Mouse (Mus musculus): Measurements from ENCODE around the gene Fyb. TPM values are rescaled to one million over a fixed set of nuclear protein-coding genes. Genes with fewer than 3 reads are reported as not detected.
"Not testable (repeated sequence)": the region's sequence is repeated elsewhere in the genome, so short reads cannot be mapped to it uniquely, and the experiment has no call there.

Gene Fyb
- total RNA-seq, 2 experiments from 2014 or later: 9.3 to 13.6 TPM

- no peak for DNase-seq (ENCODE audit: low spot score in 2 of 2)
Measured at GRCm38 (mm10) chr15:6560696-6561095, 38.0 kb downstream of the Fyb start.

DNA sequence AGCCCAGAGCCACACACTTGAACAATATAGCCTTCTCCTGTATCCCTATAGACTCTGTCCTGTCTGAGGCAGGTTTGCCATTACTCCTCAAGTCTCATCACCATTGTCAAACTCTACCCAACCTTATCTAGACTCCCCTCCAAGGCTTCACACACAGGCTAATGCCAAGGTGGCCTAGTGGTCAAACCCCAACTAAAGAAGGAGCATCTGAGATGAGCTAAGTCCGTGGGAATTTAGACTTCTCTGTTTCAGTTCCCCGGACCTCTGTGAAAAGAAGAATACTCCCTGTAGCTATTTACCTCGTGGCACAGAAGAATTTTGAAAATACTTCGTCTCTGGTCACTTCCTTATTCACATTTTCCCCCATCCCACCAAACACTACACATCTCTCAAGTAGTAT is 39.5 kb downstream of the Fyb start:
- no peak for DNase-seq (ENCODE audit: low spot score in 2 of 2)

DNA sequence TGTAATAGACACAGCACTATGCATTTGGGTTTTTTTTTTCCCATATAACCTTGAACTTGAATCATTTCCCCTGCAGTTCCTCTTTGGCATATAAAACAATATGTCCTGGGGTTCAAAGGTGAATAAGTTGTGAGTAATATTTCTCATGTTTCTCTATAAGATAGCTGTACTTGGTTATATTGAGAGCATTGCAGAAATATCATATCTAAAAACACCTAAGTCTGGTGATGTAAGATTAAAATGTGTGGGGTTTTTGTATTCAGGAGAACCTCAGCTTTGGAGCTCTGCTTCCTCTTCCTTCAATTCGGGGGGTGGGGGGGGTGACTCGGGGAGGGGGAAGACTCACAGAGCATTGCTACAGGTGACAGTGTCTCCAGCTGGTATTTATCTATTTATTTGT is 40.0 kb downstream of the Fyb start:
- no peak for DNase-seq (ENCODE audit: low spot score in 2 of 2)

DNA sequence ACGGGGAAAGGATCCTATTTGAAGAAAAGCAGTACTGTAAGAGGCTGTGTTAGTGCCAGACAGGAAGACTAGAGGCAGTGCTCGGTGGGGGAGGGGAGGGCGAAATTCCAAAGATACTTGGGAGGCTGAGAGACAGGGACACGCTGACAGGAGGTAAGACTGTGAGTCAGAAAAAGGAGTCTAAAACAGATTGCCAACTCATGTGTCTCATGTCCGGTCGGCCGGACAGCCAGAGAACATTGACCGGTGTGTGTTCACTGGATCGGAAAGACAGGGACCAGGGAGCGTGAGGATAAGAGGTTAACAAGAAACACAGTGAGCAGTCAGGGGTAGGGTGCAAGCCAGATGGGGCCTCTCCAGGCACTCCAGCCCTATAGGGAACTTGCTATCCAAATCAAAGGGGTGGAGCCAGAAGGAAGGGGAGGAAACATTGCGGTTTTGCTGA is 42.3 kb downstream of the Fyb start:
- DNase-seq (ENCODE audit: low spot score in 2 of 2): peak in 1 of 2 experiments; percentile 20

DNA sequence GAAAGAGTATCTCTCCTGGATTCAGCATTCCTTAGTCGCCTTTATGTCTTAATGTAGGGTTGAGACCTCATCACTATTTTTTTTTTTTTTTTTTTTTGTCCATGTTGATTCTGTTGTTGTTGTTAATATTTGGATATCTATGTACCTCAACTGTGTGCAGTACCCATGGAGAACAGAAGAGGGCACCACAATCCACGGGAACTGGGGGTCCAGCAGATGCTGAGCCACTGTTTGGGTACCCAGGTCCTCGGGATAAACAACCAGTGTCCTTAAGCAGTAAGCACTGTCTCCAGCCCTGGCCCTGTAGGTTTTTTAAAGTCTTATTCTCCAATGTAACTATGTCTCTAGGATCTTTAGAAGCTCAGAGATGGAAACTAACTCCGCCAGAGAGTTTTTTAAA is 43.2 kb downstream of the Fyb start:
- no peak for DNase-seq (ENCODE audit: low spot score in 2 of 2)

DNA sequence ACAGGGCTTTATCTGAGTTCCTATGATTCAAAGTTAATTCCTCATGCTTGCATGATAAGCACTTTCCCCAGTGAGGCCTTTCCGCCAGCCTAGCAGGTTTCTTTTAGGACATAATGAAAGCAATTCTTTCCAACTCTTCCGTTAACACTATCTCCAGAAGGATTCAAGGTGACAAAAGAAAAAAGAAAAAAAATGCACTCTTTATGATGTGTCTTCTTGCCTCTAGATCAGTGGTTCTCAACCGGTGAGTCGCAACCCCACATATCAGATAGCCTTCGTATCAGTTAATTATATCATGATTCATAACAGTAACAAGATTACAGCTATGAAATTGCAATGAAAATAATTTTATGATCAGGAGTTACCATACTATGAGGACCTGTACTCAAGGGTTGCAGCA is 45.3 kb downstream of the Fyb start:
- DNase-seq (ENCODE audit: low spot score in 2 of 2): no peak

DNA sequence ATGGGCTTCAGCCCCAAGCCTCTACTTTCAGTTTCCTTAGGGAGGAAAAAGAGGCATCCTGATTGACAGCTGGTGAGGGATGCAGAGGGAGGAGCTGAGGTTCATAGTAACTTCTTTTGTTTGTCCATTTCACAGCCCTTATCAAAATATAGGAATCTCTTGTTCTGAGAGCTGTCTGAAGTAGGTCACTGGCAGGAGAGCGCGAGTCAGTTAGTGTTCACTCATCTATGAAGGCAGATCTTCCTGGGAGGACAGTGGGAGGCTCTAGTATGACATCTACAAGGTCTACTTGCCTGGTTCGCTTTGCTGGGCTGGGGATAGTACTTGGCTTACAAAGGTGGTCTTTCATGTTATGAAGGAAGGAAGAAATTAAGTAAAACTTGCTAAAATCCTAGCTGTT is 46.0 kb downstream of the Fyb start:
- no peak for DNase-seq (ENCODE audit: low spot score in 2 of 2)

GRCm38 (mm10) chr15:6569074-6569473 is 46.4 kb downstream of the Fyb start:
- no peak for DNase-seq (ENCODE audit: low spot score in 2 of 2)

DNA sequence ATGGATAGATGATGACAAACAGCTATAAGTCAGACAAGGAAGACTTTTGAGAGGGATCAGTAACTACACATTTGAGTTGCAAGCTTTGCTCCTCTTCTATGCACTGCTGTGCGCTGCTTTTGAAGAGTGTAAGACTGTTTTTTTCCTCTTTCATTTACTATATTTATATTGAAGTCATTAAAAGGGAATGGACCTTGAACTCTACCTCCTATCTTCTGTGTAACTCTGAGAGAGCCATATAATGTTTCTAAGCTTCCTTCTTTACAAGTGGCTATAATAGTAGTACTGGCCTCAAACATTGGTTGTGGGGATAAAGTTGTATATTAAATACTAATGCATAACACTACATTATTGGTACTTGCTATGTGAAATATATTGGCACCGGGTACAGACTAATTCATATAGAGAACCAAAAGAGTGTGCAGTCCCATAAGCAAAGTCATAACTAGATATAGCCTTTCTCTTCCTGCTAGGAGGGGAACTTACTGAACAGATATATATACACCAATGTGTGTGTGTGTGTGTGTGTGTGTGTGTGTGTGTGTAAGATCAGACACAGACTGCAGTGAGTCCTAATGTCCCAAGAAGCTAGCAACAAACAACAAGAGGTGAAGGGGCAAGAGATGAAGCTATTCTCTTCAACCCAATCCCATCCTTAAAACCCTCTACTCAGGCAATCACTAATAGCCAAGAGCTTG is 47.7 kb downstream of the Fyb start:
- no peak for DNase-seq (ENCODE audit: low spot score in 2 of 2)

DNA sequence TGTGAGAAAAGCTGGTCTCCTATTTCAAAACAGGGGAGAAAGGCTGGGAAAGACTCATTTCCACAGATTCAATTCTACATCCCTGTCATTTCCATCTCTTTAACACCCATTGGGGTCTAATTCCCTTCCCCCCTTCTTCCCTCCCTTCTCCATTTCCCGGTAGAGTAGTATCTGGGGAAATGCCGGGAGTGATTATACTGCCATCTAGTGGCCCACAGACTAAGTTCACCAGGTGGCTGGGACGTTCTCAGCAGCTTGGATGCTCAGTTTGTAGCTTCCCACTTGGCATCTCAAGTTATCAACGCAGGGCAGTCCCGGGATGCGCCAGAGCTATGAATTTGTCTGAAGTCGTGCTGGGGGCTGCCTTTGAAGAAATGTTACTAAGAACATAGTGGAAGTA is 48.2 kb downstream of the Fyb start:
- peak; percentile 67 to 76 for DNase-seq (ENCODE audit: low spot score in 2 of 2)

GRCm38 (mm10) chr15:6574283-6574960 is 51.8 kb downstream of the Fyb start:
- no peak for DNase-seq (ENCODE audit: low spot score in 2 of 2)

- no peak for DNase-seq (ENCODE audit: low spot score in 2 of 2)
Measured at GRCm38 (mm10) chr15:6577971-6578370, 55.3 kb downstream of the Fyb start.

DNA sequence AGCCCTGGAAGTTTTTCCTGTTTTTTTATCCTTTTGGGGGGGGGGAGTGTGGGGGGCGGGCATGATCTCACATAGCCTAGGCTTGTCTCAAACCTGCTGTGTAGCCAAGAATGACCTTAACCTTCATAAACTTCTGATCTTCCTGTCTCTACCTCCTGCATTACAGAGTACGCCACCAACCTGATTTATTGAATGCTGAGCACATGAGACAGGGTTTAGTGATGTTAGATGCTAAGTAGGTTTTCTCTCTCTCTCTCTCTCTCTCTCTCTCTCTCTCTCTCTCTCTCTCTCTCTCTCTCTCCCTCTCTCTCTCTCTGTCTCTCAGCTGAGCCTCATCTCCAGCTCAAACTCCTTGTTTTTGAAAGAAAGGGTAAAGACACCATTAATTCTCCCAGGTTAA is 56.0 kb downstream of the Fyb start:
- DNase-seq (ENCODE audit: low spot score in 2 of 2): no peak

DNA sequence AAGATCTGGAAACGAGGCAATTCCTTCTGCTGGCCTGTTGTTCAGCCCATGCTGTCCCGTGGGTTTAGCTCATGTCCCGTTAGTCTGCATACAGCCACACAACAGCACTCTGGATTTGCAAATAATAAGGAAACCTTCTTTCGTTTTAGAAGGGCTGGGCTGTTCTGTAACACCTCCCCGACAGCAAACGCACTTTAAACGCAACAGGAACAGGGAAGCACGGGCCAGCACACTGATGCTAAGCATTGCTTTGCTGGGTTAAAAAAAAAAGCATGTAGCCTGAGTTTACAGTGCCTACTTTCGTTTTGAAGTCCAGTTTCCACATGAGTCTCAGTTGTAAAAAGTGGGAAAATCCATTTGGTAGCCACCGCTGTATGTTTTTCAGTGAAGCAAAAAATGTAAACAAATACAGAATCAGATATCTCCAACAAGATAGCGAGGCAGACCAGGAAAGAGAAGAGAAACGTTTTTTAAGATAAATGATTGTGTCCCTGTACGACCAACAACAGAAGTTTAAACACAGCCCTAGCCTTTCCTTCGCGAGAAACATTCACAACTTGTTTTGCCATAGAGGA is 56.6 kb downstream of the Fyb start:
- no peak for DNase-seq (ENCODE audit: low spot score in 2 of 2)

- no peak for DNase-seq (ENCODE audit: low spot score in 2 of 2)
Measured at GRCm38 (mm10) chr15:6579769-6580261, 57.2 kb downstream of the Fyb start.

GRCm38 (mm10) chr15:6584645-6585044 is 62.0 kb downstream of the Fyb start:
- no peak for DNase-seq (ENCODE audit: low spot score in 2 of 2)

DNA sequence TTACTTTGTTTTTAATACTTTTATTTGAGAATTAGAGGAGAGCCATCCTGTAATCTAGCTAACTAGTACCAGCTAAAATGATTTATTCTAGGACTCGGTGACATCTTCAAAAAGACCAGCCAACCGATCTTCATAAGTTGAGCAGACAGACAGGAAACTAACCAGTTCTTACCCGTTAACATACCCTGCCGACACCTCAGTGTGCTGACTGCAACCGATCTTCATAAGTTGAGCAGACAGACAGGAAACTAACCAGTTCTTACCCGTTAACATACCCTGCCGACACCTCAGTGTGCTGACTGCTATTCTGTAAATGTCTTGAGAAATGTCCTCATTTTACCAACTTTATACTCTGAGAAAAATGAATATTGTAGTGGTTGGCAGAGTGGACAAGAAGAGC is 63.7 kb downstream of the Fyb start:
- not testable (repeated sequence) for DNase-seq (ENCODE audit: low spot score in 2 of 2)

GRCm38 (mm10) chr15:6587526-6587925 is 64.9 kb downstream of the Fyb start:
- DNase-seq (ENCODE audit: low spot score in 2 of 2): no peak

- no peak for DNase-seq (ENCODE audit: low spot score in 2 of 2)
Measured at GRCm38 (mm10) chr15:6588192-6588591, 65.5 kb downstream of the Fyb start.

DNA sequence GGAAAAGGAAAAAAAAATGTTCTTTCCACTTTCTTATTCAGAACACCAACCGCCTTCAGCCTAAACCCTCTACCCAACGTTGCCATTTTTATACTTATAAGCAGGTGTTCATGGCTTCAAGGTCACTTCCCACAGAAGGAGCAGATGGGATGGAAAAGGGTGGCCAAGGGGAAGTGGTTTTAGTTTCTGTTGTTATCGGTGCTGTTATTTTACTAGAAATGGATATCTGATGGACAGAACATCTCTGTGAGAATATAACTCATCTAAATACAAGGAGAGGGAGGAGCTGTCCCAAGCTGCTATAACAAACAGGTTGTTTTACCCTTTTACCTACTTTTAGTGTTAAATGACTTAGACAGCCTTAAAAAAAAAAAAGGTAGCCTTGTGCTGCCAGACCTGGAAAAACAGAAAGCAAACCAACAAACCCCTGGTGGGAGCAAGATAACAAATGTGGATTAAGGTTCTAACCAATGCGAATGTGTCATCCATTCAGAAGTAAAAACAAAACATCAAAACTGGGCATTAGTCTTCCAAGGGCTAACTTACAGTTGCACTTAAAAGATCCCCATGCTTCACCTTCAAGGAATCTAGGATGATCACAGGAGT is 68.3 kb downstream of the Fyb start:
- no peak for DNase-seq (ENCODE audit: low spot score in 2 of 2)

DNA sequence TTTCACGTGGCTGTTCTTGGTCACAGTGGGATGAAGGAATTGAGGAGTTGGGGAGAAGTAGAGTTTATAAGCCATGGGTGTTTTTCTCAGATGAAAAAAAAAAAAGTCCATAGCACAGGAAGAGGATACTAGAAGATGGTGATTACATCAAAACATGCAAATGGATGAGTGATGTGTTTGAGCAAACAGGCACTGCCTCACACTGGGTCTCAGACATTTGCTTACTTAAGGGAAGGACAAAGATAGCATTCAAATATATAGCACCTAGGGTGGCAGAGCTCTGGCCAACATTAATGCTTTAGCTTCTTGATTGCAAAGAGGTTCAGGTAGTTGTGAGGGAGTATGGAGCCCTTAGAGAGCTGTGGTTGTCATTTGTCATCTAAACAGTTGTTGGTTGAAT is 68.9 kb downstream of the Fyb start:
- DNase-seq (ENCODE audit: low spot score in 2 of 2): no peak
